Mouse (Mus musculus): ENCODE data around the gene S100a7a.

- TF ChIP-seq POLR2A (IDR thresholded peaks at IDR 0.05; ENCODE audit: borderline replicate concordance, control insufficient read depth, low read depth, low read length) (no peak), CTCF (IDR thresholded peaks at IDR 0.05; ENCODE audit: control insufficient read depth, insufficient read depth, low read length) (no peak)
These were observed 48.4 kb downstream of the S100a7a start for GRCm38 (mm10) chr3:90702244-90702643.

All from bone marrow, adult 2 months (tissue).